Comparison of ENCODE assay signal across 8 mouse cellular contexts in the genomic region with DNA sequence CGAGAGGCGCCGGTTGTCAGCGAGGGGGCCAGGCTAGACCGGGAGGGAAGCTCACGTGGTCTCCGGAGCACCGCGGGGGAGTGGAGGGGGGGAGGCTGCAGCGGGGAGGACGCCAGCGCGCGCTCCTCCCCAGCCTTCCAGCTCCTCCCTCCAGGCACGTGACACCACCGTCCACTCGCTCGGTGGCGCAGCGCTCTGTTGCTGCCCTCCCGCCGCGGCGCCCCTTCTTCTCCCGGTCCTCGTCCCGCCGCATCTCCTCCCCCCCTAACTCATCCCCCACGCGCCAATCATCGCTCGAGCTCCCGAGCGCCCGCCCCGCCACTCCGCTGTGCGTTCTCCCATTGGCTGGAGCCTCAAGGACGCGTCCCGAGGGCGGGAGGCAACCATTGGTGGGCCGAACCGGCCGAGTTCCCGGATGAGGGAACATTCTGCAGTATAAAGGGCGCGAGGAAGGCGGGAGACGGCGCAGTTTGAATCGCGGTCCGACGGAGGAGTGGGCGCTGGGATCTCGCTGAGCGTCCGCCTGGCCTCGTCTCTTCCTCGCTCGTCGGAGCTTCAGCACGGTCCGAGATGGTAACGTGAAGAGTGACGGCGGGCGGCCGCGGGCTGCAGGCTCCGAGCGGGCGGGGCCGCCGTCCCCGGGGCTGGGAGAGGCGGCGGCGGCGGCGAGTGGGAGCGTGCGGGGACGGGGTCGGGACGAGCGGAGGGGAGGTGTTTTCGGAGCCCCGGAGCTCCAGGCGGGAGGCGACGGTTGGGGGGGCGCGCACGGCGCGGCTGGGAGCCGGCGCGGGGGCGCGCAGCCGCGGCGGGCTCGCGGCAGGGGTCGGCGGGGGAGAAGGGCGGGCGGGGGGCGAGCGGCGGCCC. TPM values are rescaled to one million over a fixed set of nuclear protein-coding genes. Genes with fewer than 3 reads are reported as not detected.
DNase-seq lines count a peak whose midpoint lies in the region; ATAC-seq lines count a peak whose summit lies in the region.

A gene (plus strand): TSS at position 364 of the 864 bp plus-strand sequence.

- peak within 1 kb of the TSS; percentile 99 for H3K9ac ChIP-seq in heart, embryonic 13.5 days
- peak within 1 kb of the TSS; percentile 99 for H3K9ac ChIP-seq in liver, embryonic 12.5 days
- H3K9ac ChIP-seq in stomach, embryonic 15.5 days = peak within 1 kb of the TSS; percentile 90

- WGBS in heart, embryonic 13.5 days = under 1% methylated on average over 92 of the region's 115 CpGs
- WGBS in liver, embryonic 12.5 days (ENCODE audit: insufficient replicate concordance) = under 1% methylated on average over 90 of the region's 115 CpGs
- WGBS in stomach, embryonic 15.5 days = under 1% methylated on average over 69 of the region's 115 CpGs

- peak within 1 kb of the TSS; percentile 98 for H3K27ac ChIP-seq in heart, embryonic 13.5 days (replicated peaks)
- peak within 1 kb of the TSS; percentile 98 for H3K27ac ChIP-seq in liver, embryonic 12.5 days
- peak within 1 kb of the TSS; percentile 96 for H3K27ac ChIP-seq in stomach, embryonic 15.5 days

- peaks cover 10% of the 10 kb centered on the region for H3K36me3 ChIP-seq in heart, embryonic 13.5 days
- H3K36me3 ChIP-seq in liver, embryonic 12.5 days = peaks cover 14% of the 10 kb centered on the region
- H3K36me3 ChIP-seq in stomach, embryonic 15.5 days = no peaks in the 10 kb centered on the region

- peak within 1 kb of the TSS; percentile 74 for H3K4me2 ChIP-seq in heart, embryonic 13.5 days
- H3K4me2 ChIP-seq in liver, embryonic 12.5 days = peak within 1 kb of the TSS; percentile 83
- peak within 1 kb of the TSS; percentile 55 for H3K4me2 ChIP-seq in stomach, embryonic 15.5 days

- H3K4me3 ChIP-seq in heart, embryonic 13.5 days = peak within 1 kb of the TSS; percentile 88
- peak within 1 kb of the TSS; percentile 93 for H3K4me3 ChIP-seq in liver, embryonic 12.5 days
- peak within 1 kb of the TSS; percentile 77 for H3K4me3 ChIP-seq in stomach, embryonic 15.5 days (replicated peaks)

- peak; percentile 98 for DNase-seq in CD4-positive helper T cell, adult 2 months (ENCODE audit: low read depth, low spot score)
- peak; percentile 96 for DNase-seq in brain, embryonic 18.5 days (ENCODE audit: low read depth, low spot score)
- peak; percentile 99 for DNase-seq in kidney, postnatal 10 days
- peak; percentile 96 to 97 for DNase-seq in natural killer cell, adult 2 months (ENCODE audit: low spot score in 2 of 2)

- H3K4me1 ChIP-seq in heart, embryonic 13.5 days = peaks cover 39% of the 10 kb centered on the region
- peaks cover 36% of the 10 kb centered on the region for H3K4me1 ChIP-seq in liver, embryonic 12.5 days
- 0 out of 2 replicates have a peak, but pooled peaks cover 10% of the 10 kb centered on the region for H3K4me1 ChIP-seq in stomach, embryonic 15.5 days

- peak; percentile 85 for ATAC-seq in erythroid progenitor cell, adult 5-6 weeks (replicated peaks; ENCODE audit: low FRiP score, poor library complexity, severe bottlenecking)
- ATAC-seq in heart, embryonic 13.5 days (ENCODE audit: extremely low read depth, insufficient number of reproducible peaks, low FRiP score, low TSS enrichment) = peak; percentile 88
- ATAC-seq in liver, embryonic 12.5 days = peak; percentile 90
- peak; percentile 94 for ATAC-seq in stomach, embryonic 15.5 days (ENCODE audit: insufficient read depth, low FRiP score, low read depth)

- H3K27me3 ChIP-seq in heart, embryonic 13.5 days (replicated peaks) = no peaks in the 10 kb centered on the region
- H3K27me3 ChIP-seq in liver, embryonic 12.5 days (replicated peaks) = no peaks in the 10 kb centered on the region
- H3K27me3 ChIP-seq in stomach, embryonic 15.5 days (replicated peaks) = no peaks in the 10 kb centered on the region

- no peaks in the 10 kb centered on the region for H3K9me3 ChIP-seq in heart, embryonic 13.5 days
- H3K9me3 ChIP-seq in liver, embryonic 12.5 days (replicated peaks) = no peaks in the 10 kb centered on the region
- no peaks in the 10 kb centered on the region for H3K9me3 ChIP-seq in stomach, embryonic 15.5 days

RNA-seq across cellular contexts. Expression of the gene that starts here (rescaled TPM):
- 951 and 1,242 TPM in 2 replicates for total RNA-seq in erythroid progenitor cell, adult 5-6 weeks (2015; ENCODE audit: low replicate concordance)
- total RNA-seq in erythroid progenitor cell, adult 5-6 weeks (2017; ENCODE audit: low replicate concordance) = 578 and 824 TPM in 2 replicates
- polyA plus RNA-seq in heart, embryonic 13.5 days (2015; fragmentation: Nextera tagmentation; extraction: Ambion mirVana) = 1,149 and 1,226 TPM in 2 replicates
- 1,584 and 1,643 TPM in 2 replicates for polyA plus RNA-seq in liver, embryonic 12.5 days (2016; fragmentation: Nextera tagmentation; extraction: Ambion mirVana)
- 1,483 and 1,616 TPM in 2 replicates for polyA plus RNA-seq in stomach, embryonic 15.5 days (2015; fragmentation: Nextera tagmentation; extraction: Ambion mirVana)

Comparison
In these comparisons a context has a peak if more than half of its experiments do, and no peak if none do; other contexts are left out.
1. Peak in every context shown above with its lines: DNase-seq, ATAC-seq, H3K4me3 ChIP-seq and H3K27ac ChIP-seq.